Mouse (Mus musculus) cerebellum, adult 11-12 months (tissue): ENCODE measurements at regions not wholly inside any gene's neighbourhood (a gene's known extent, or its start where the extent isn't known, plus 50 kb on each side); places are given as distances from the start of the nearest gene placed in this dataset.

Experiments used
- DNase-seq: peaks from one replicate; pipeline ENCODE4 v3.0.0; 2022

GRCm38 (mm10) chr8:42699381-42699780, 441.9 kb downstream of the Triml1 start:
- DNase-seq: peak; percentile 5

DNA sequence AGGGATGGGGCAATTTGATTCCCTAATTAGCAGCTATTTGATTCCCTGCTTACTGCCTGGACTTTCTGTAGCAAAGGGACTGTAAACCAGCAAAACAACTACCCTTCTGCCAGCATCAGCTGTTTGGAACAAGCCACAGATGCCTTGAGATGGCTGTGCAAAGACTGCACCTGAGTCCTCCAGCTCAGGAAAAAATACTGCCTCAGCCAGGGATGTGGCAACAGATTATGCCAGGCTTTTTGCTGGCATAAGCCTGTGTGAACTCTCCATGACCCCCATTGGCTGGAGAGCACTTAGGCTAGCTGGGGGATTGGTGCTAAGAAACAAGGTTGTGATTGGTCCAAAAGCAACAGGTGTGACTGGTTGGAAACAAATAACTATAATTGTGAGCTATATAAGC, 442.9 kb downstream of the Triml1 start:
- DNase-seq: no peak
